Mouse (Mus musculus): ENCODE measurements around the gene Slc5a4a. TPM values are rescaled to one million over a fixed set of nuclear protein-coding genes. Genes with fewer than 3 reads are reported as not detected.

Gene Slc5a4a
- not detected in 2 replicates for polyA plus RNA-seq (2016; fragmentation: Nextera tagmentation; extraction: Ambion mirVana)

DNA sequence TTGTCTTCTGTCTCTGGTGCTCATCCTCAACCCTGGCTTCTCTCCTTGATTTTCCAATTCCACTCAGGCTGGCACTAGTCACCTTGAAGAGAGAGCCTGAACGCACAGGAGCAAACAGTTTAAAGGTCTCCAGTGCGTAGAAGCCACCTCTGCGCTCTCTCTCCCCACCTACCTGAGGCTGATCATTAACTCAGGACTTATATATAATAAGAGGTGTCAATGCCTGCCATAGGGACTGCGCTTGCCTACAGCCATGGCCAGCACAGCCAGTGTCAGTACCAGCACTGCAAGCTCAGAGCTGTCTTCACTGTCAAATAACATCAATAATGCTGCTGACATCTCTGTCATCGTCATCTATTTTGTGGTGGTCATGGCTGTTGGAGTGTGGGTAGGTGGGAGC, at the start of gene Slc5a4a:
Gene Slc5a4a, plus strand, starts transcription at position 174 of the 400 bp plus-strand sequence.
- 87% methylated on average over 5 of the region's 5 CpGs for WGBS
- no peak within 1 kb of the TSS for H3K27ac ChIP-seq
- ATAC-seq (ENCODE audit: insufficient number of reproducible peaks, insufficient read depth, low FRiP score, low TSS enrichment): no peak
- no peak within 1 kb of the TSS for H3K4me2 ChIP-seq (replicated peaks)
- no peaks in the 10 kb centered on the region for H3K4me1 ChIP-seq
- no peaks in the 10 kb centered on the region; the same call in 1 of the 2 replicates for H3K27me3 ChIP-seq
- H3K36me3 ChIP-seq: no peaks in the 10 kb centered on the region
- no peak within 1 kb of the TSS for H3K9ac ChIP-seq
- H3K4me3 ChIP-seq: no peak within 1 kb of the TSS
- H3K9me3 ChIP-seq: no peaks in the 10 kb centered on the region

DNA sequence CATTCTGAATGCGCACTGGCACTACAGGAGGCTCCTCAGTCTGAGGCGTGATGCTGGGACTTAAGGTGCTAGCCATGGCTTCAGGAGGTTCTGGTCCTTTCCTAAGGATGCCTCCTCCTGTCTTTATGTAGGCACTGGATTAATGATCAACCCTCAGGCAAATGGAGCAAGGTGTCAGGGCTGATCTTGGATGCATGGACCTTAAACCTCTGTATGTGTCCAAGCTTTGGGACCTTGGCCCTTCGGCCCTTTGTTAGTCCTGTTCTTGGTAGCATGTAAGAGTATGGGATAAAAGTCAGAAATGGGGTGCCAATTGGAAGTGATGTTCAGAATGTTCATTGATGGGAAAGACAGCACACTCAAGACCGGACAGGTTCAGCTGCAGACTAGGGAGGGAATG, 36.4 kb upstream of the Slc5a4a start, which contains the start of gene Slc5a4b:
Gene Slc5a4b, minus strand, starts transcription at position 101 of the 400 bp plus-strand sequence.
- WGBS: 91% methylated on average over 4 of the region's 4 CpGs
- Histone ChIP-seq H3K27me3 (no peaks in the 10 kb centered on the region), H3K36me3 (no peaks in the 10 kb centered on the region), H3K27ac (no peak within 1 kb of the TSS), H3K9ac (no peak within 1 kb of the TSS), H3K9me3 (no peaks in the 10 kb centered on the region), H3K4me3 (no peak within 1 kb of the TSS), H3K4me2 (replicated peaks) (no peak within 1 kb of the TSS), H3K4me1 (no peaks in the 10 kb centered on the region)
- ATAC-seq (ENCODE audit: insufficient number of reproducible peaks, insufficient read depth, low FRiP score, low TSS enrichment): no peak

- H3K27ac ChIP-seq: no peak overlapping the region
- H3K4me2 ChIP-seq (replicated peaks): no peak overlapping the region
- H3K4me3 ChIP-seq: no peak overlapping the region
- H3K9me3 ChIP-seq: no peaks in the 10 kb centered on the region
- H3K27me3 ChIP-seq: no peaks in the 10 kb centered on the region
- H3K4me1 ChIP-seq: no peaks in the 10 kb centered on the region
- 25% methylated on average over 5 of the region's 5 CpGs for WGBS
- no peak overlapping the region for H3K9ac ChIP-seq
- no peak for ATAC-seq (ENCODE audit: insufficient number of reproducible peaks, insufficient read depth, low FRiP score, low TSS enrichment)
- H3K36me3 ChIP-seq: no peaks in the 10 kb centered on the region
These were observed 29.3 kb upstream of the Slc5a4a start for GRCm38 (mm10) chr10:76117966-76118365.

- no peak for ATAC-seq (ENCODE audit: insufficient number of reproducible peaks, insufficient read depth, low FRiP score, low TSS enrichment)
- H3K4me2 ChIP-seq (replicated peaks): no peak overlapping the region
- H3K27ac ChIP-seq: no peak overlapping the region
- 15% methylated on average over 1 of the region's 1 CpGs for WGBS
- H3K9ac ChIP-seq: no peak overlapping the region
- H3K4me3 ChIP-seq: no peak overlapping the region
- no peaks in the 10 kb centered on the region for H3K27me3 ChIP-seq
- H3K9me3 ChIP-seq: no peaks in the 10 kb centered on the region
- no peaks in the 10 kb centered on the region for H3K4me1 ChIP-seq
- no peaks in the 10 kb centered on the region for H3K36me3 ChIP-seq
These were observed 28.5 kb upstream of the Slc5a4a start for GRCm38 (mm10) chr10:76118741-76119140.

DNA sequence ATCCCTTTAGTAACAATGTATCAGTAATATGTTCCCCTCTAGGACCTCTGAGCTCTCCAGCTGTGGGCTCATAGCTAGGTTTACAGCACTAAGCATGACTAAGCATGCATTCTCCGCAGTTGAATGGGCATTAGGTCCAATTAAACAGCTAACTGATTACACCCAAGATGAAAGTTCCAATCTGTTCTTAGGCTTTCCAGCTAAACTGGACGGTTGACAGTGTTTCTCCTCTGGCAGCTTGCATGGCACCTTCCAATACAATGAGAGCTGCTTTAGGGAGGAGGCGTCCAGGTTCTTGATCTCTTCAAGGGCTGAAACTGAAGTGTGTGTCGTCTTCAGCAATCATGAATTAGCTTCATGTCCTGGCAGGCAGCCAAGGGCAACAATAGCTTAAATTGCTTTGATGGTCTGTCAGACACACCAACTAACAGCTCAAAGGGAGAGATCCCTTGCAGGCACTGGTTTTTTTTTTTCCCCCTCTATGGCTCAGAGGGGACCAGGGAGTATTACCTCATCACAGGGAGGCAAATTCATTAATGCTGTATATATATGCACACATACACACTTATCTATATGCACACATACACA, 27.0 kb upstream of the Slc5a4a start:
- WGBS: 56% methylated on average over 4 of the region's 4 CpGs

DNA sequence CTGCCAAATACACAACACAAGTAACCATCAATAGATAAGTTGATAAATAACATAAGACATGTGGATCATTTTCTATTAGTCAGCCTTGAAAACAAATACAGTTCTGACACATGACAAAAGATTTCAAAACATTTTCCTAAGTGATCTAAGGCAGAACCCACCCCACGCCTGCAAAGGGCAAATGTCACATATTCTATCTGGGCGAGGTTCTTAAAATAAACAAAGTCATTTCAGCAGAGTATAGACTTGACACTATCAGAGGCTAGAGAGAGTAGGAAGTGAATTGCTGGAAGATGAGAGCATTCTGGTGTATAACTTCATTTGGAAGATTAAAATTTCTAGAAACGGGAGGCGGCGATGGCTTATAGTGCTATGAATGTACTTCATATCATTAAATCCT, 25.8 kb upstream of the Slc5a4a start:
- no peak overlapping the region for H3K9ac ChIP-seq
- no peak for ATAC-seq (ENCODE audit: insufficient number of reproducible peaks, insufficient read depth, low FRiP score, low TSS enrichment)
- H3K27me3 ChIP-seq: no peaks in the 10 kb centered on the region
- H3K27ac ChIP-seq: no peak overlapping the region
- no peaks in the 10 kb centered on the region for H3K4me1 ChIP-seq
- no peak overlapping the region for H3K4me2 ChIP-seq (replicated peaks)
- H3K4me3 ChIP-seq: no peak overlapping the region
- H3K36me3 ChIP-seq: no peaks in the 10 kb centered on the region
- 76% methylated on average over 5 of the region's 5 CpGs for WGBS
- H3K9me3 ChIP-seq: no peaks in the 10 kb centered on the region

More for the DNA sequence above, 27.0 kb upstream of the Slc5a4a start:
- H3K4me2 ChIP-seq (replicated peaks): no peak overlapping the region
- no peak overlapping the region for H3K4me3 ChIP-seq
- H3K4me1 ChIP-seq: no peaks in the 10 kb centered on the region
- no peaks in the 10 kb centered on the region for H3K9me3 ChIP-seq
- no peaks in the 10 kb centered on the region for H3K36me3 ChIP-seq
- ATAC-seq (ENCODE audit: insufficient number of reproducible peaks, insufficient read depth, low FRiP score, low TSS enrichment): no peak
- no peak overlapping the region for H3K27ac ChIP-seq
- no peak overlapping the region for H3K9ac ChIP-seq
- no peaks in the 10 kb centered on the region for H3K27me3 ChIP-seq

- WGBS: 77% methylated on average over 4 of the region's 4 CpGs
These were observed 14.7 kb upstream of the Slc5a4a start for GRCm38 (mm10) chr10:76132506-76132905.

GRCm38 (mm10) chr10:76136318-76136717, 10.9 kb upstream of the Slc5a4a start:
- H3K4me3 ChIP-seq: no peak overlapping the region
- H3K9me3 ChIP-seq: no peaks in the 10 kb centered on the region
- H3K27me3 ChIP-seq: no peaks in the 10 kb centered on the region
- H3K4me2 ChIP-seq (replicated peaks): no peak overlapping the region
- H3K27ac ChIP-seq: no peak overlapping the region
- no peaks in the 10 kb centered on the region for H3K4me1 ChIP-seq
- H3K9ac ChIP-seq: no peak overlapping the region
- no peak for ATAC-seq (ENCODE audit: insufficient number of reproducible peaks, insufficient read depth, low FRiP score, low TSS enrichment)
- 84% methylated on average over 2 of the region's 2 CpGs for WGBS
- no peaks in the 10 kb centered on the region for H3K36me3 ChIP-seq

More at GRCm38 (mm10) chr10:76132506-76132905, 14.7 kb upstream of the Slc5a4a start:
- no peaks in the 10 kb centered on the region for H3K27me3 ChIP-seq
- H3K36me3 ChIP-seq: no peaks in the 10 kb centered on the region
- no peak for ATAC-seq (ENCODE audit: insufficient number of reproducible peaks, insufficient read depth, low FRiP score, low TSS enrichment)
- H3K27ac ChIP-seq: no peak overlapping the region
- no peak overlapping the region for H3K9ac ChIP-seq
- no peak overlapping the region for H3K4me2 ChIP-seq (replicated peaks)
- no peak overlapping the region for H3K4me3 ChIP-seq
- no peaks in the 10 kb centered on the region for H3K4me1 ChIP-seq
- no peaks in the 10 kb centered on the region for H3K9me3 ChIP-seq

GRCm38 (mm10) chr10:76146846-76147245, 405 bp upstream of the Slc5a4a start:
- no peak overlapping the region for H3K27ac ChIP-seq
- H3K4me1 ChIP-seq: no peaks in the 10 kb centered on the region
- no peak overlapping the region for H3K4me3 ChIP-seq
- no peak overlapping the region for H3K9ac ChIP-seq
- H3K4me2 ChIP-seq (replicated peaks): no peak overlapping the region
- no peaks in the 10 kb centered on the region; the same call in 1 of the 2 replicates for H3K27me3 ChIP-seq
- ATAC-seq (ENCODE audit: insufficient number of reproducible peaks, insufficient read depth, low FRiP score, low TSS enrichment): no peak
- no peaks in the 10 kb centered on the region for H3K36me3 ChIP-seq
- no peaks in the 10 kb centered on the region for H3K9me3 ChIP-seq
- 61% methylated on average over 8 of the region's 8 CpGs for WGBS

DNA sequence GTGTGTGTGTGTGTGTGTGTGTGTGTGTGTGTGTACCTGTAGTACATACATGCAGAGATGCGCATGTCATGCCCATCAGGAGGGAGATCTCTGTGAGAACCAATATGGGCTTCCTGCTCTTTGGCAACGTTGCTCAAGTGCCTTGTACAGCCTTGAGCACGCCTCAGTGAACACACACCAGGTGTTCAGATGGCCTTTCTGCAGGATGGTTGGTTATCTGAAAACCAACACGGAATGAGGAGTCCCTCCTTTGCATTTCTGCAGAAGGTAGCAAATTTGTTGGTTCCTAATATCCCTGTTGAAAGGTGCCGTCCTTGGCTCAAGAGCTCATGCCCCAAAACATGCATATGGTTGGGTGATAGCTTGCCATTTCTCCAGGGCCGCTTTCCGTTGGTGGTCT, 8.7 kb downstream of the Slc5a4a start:
- H3K27ac ChIP-seq: no peak overlapping the region
- no peak for ATAC-seq (ENCODE audit: insufficient number of reproducible peaks, insufficient read depth, low FRiP score, low TSS enrichment)
- H3K4me2 ChIP-seq (replicated peaks): no peak overlapping the region
- H3K4me1 ChIP-seq: no peaks in the 10 kb centered on the region
- no peaks in the 10 kb centered on the region for H3K9me3 ChIP-seq
- H3K27me3 ChIP-seq: no peaks in the 10 kb centered on the region
- H3K36me3 ChIP-seq: no peaks in the 10 kb centered on the region
- H3K9ac ChIP-seq: no peak overlapping the region
- 86% methylated on average over 7 of the region's 7 CpGs for WGBS
- no peak overlapping the region for H3K4me3 ChIP-seq

DNA sequence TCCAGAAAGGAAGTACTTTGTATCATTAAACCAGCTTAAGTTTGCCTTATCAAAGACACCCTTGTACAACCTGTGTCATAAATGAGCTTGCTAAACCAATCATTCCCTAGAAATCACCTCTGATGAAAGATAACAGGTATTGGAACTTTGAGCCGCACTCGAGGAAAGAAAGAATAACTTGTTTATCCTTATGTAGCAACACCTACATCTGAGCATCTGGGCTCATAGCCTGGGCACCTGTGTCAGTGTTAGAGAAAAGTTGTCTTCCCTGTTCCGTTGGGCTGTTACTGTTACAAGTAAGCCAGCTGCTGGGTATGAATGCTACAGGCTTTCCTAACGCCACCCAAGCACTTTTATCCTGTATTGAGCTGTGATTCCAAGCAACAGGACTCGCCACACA, 10.3 kb downstream of the Slc5a4a start:
- ATAC-seq (ENCODE audit: insufficient number of reproducible peaks, insufficient read depth, low FRiP score, low TSS enrichment): no peak
- no peaks in the 10 kb centered on the region for H3K4me1 ChIP-seq
- 78% methylated on average over 5 of the region's 5 CpGs for WGBS
- no peaks in the 10 kb centered on the region for H3K36me3 ChIP-seq
- H3K9ac ChIP-seq: no peak overlapping the region
- H3K9me3 ChIP-seq: no peaks in the 10 kb centered on the region
- no peak overlapping the region for H3K4me2 ChIP-seq (replicated peaks)
- no peaks in the 10 kb centered on the region for H3K27me3 ChIP-seq
- no peak overlapping the region for H3K27ac ChIP-seq
- no peak overlapping the region for H3K4me3 ChIP-seq

GRCm38 (mm10) chr10:76158009-76158408, 10.8 kb downstream of the Slc5a4a start:
- no peaks in the 10 kb centered on the region for H3K27me3 ChIP-seq
- no peak overlapping the region for H3K27ac ChIP-seq
- no peaks in the 10 kb centered on the region for H3K9me3 ChIP-seq
- no peaks in the 10 kb centered on the region for H3K4me1 ChIP-seq
- no peak for ATAC-seq (ENCODE audit: insufficient number of reproducible peaks, insufficient read depth, low FRiP score, low TSS enrichment)
- no peaks in the 10 kb centered on the region for H3K36me3 ChIP-seq
- no peak overlapping the region for H3K4me2 ChIP-seq (replicated peaks)
- H3K4me3 ChIP-seq: no peak overlapping the region
- H3K9ac ChIP-seq: no peak overlapping the region
- 60% methylated on average over 1 of the region's 1 CpGs for WGBS

Measured in embryonic facial prominence, embryonic 12.5 days (tissue).